Mouse (Mus musculus) kidney, adult 10 weeks (tissue): Measurements from ENCODE around the gene Hoxb1. TPM values are rescaled to one million over a fixed set of nuclear protein-coding genes. Genes with fewer than 3 reads are reported as not detected.

Experiments used
- polyA plus RNA-seq: library from polyadenylated mRNA; stranded (reverse); fragments of 350-450 nt; fragmentation: Illumina TruSeq; extraction: RNeasy Lipid Tissue Mini Kit (QIAGEN cat#74804); gene quantifications from one replicate; pipeline ENCODE4 v1.2.3, GENCODE M21; 2014; ENCODE audit warnings: low read depth, low replicate concordance

Gene Hoxb1
- not detected for polyA plus RNA-seq

GRCm38 (mm10) chr11:96365441-96366091, at the start of gene Hoxb1:
Gene Hoxb1, plus strand, starts transcription at chr11:96365752.

GRCm38 (mm10) chr11:96317608-96318367, 47.8 kb upstream of the Hoxb1 start, which contains the start of gene Hoxb4:
Gene Hoxb4, plus strand, starts transcription at chr11:96318267.

GRCm38 (mm10) chr11:96323154-96323553, 42.4 kb upstream of the Hoxb1 start, which contains the start of gene Hoxb3:
Gene Hoxb3, plus strand, starts transcription at chr11:96323326.

GRCm38 (mm10) chr11:96350341-96350624, 15.3 kb upstream of the Hoxb1 start, which contains the start of gene Hoxb2:
Gene Hoxb2, plus strand, starts transcription at chr11:96350525.

Other genes with a start within 250 kb of the Hoxb1 start
- not detected for gene Ttll6, start 232.0 kb upstream of the Hoxb1 start, polyA plus RNA-seq
- gene Hoxb13, start 171.4 kb upstream of the Hoxb1 start, polyA plus RNA-seq, result not detected
- 56.4 TPM for gene Hoxb9, start 94.3 kb upstream of the Hoxb1 start, polyA plus RNA-seq
- gene Hoxb8, start 83.8 kb upstream of the Hoxb1 start, polyA plus RNA-seq, result 14.3 TPM
- gene Hoxb7, start 79.1 kb upstream of the Hoxb1 start, polyA plus RNA-seq, result 54.4 TPM
- gene Hoxb6, start 73.3 kb upstream of the Hoxb1 start, polyA plus RNA-seq, result 12.8 TPM
- 3.0 TPM for gene Hoxb5, start 62.4 kb upstream of the Hoxb1 start, polyA plus RNA-seq
- 7.2 TPM for gene Hoxb4, start 47.5 kb upstream of the Hoxb1 start, polyA plus RNA-seq
- gene Hoxb3, start 42.4 kb upstream of the Hoxb1 start, polyA plus RNA-seq, result 10.2 TPM
- gene Hoxb2, start 15.2 kb upstream of the Hoxb1 start, polyA plus RNA-seq, result 17.1 TPM
- 1.2 TPM for gene Skap1, start 98.8 kb downstream of the Hoxb1 start, polyA plus RNA-seq